Mouse (Mus musculus): ENCODE measurements at regions not wholly inside any gene's neighbourhood (a gene's known extent, or its start where the extent isn't known, plus 50 kb on each side); places are given as distances from the start of the nearest gene placed in this dataset.

DNA sequence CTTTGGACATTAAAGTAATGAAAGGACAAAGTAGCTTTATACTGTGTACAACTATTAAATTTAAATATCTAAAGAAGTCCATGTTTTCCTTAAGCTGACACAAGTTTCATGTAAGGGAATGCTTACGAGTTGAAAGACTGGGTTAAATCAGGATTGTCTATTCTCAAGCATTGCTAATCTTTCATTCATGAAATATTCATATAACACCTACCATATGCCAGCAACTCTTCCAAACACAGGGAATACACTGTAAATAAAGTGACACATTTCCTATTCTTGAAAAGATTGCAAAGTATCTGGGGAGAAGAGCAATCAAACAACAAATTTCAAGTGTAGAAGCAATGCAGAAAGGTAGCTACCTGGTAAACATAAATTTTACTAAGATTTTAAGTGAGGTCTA, 81.5 kb upstream of the Tecrl start:
- TF ChIP-seq POLR2A (IDR thresholded peaks at IDR 0.05; ENCODE audit: low read depth, low read length) (no peak), CTCF (IDR thresholded peaks at IDR 0.05; ENCODE audit: borderline replicate concordance, insufficient read depth, low read length) (no peak)

Measured in embryonic fibroblast, embryonic 13.5 days (primary cell).